Mouse (Mus musculus) heart, adult 2 months (tissue): ENCODE measurements around the gene Nudcd2. TPM values are rescaled to one million over a fixed set of nuclear protein-coding genes. Genes with fewer than 3 reads are reported as not detected.

ENCODE experiments used
- DNase-seq, 2 experiments: peaks; one replicate each; pipeline ENCODE4 v3.0.0; 2021
- H3K27ac ChIP-seq: fragments of 200-600 bp; 2 replicates; pipeline ENCODE4 v1.8.1; 2022
- H3K27me3 ChIP-seq: fragments of 200-500 bp; 2 replicates; pipeline ENCODE4 v1.6.1; 2012; ENCODE audit warnings: mild to moderate bottlenecking, low read length, inconsistent platforms, mixed read lengths; ENCODE audit not compliant: control insufficient read depth, insufficient read depth
- H3K36me3 ChIP-seq: fragments of 200-500 bp; 2 replicates; pipeline ENCODE4 v1.6.1; 2012; ENCODE audit warnings: low read length, inconsistent platforms; ENCODE audit not compliant: control insufficient read depth, insufficient read depth
- H3K4me1 ChIP-seq: fragments of 200-500 bp; 2 replicates; pipeline ENCODE4 v1.6.1; 2011; ENCODE audit warnings: low read length; ENCODE audit not compliant: control insufficient read depth, insufficient read depth
- H3K4me3 ChIP-seq: fragments of 200-600 bp; 2 replicates; pipeline ENCODE4 v1.8.1; 2022
- H3K79me2 ChIP-seq: fragments of 200-500 bp; replicated peaks from 2 replicates; pipeline ENCODE4 v1.6.1; 2012; ENCODE audit warnings: mild to moderate bottlenecking, inconsistent platforms, low read length, moderate library complexity, mixed read lengths; ENCODE audit not compliant: control insufficient read depth, insufficient read depth
- H3K9ac ChIP-seq: fragments of 200-500 bp; 2 replicates; pipeline ENCODE4 v1.6.1; 2012; ENCODE audit warnings: low read depth, mild to moderate bottlenecking, control low read depth, inconsistent platforms, low read length, mixed read lengths
- CTCF ChIP-seq: fragments of 200-600 bp; IDR thresholded peaks from 2 replicates; pipeline ENCODE4 v1.8.1; 2022; ENCODE audit warnings: antibody characterized with exemption, mild to moderate bottlenecking, moderate library complexity
- EP300 ChIP-seq: fragments of 200-500 bp; IDR thresholded peaks from 2 replicates; pipeline ENCODE4 v1.6.1; 2011; ENCODE audit warnings: low read depth, low read length, control low read depth; ENCODE audit not compliant: insufficient read depth
- POLR2A ChIP-seq: fragments of 200-500 bp; IDR thresholded peaks from 2 replicates; pipeline ENCODE4 v1.6.1; 2011; ENCODE audit warnings: mild to moderate bottlenecking, low read depth, low read length, control low read depth; ENCODE audit not compliant: insufficient read depth
- WGBS: fragments of 180-500 bp; shearing (Covaris S2); methylation state at CpG from one replicate; pipeline ENCODE4 v1.1.7; 2018; 5-methylcytosine and 5-hydroxymethylcytosine counted together
- intact Hi-C: fragments of 180-260 bp; cut with DNase I; formaldehyde crosslinking; loops from one replicate; pipeline ENCODE4 v1.15.1; 2025
- polyA plus RNA-seq: library from polyadenylated mRNA; depleted of rRNA; stranded (reverse); fragments of >200 nt; gene quantifications from 2 replicates; pipeline ENCODE4 v1.2.3, GENCODE M21; 2012
- total RNA-seq, 2 experiments: library from RNA; stranded (reverse); gene quantifications; 2 replicates each; pipeline ENCODE4 v1.2.3; 2021

Gene Nudcd2
- total and polyA plus RNA-seq, 3 experiments, result 3.6 to 14.7 (median 14.4) TPM

- TF ChIP-seq CTCF (peak; percentile 91), POLR2A (no peak)
Measured at GRCm38 (mm10) chr11:40763395-40763794, 29.9 kb downstream of the Nudcd2 start.

GRCm38 (mm10) chr11:40764690-40765089 lies 31.2 kb downstream of the Nudcd2 start:
- no peak for DNase-seq
- H3K4me1 ChIP-seq, result no peaks in the 10 kb centered on the region
- 72% methylated on average over 4 of the region's 4 CpGs for WGBS
- H3K27ac ChIP-seq, result no peak overlapping the region
- intact Hi-C loops, result loop anchor here (10.0 kb wide), 1 partner anchor 140 kb away; no protein-coding TSS in a partner anchor
- H3K27me3 ChIP-seq, result no peaks in the 10 kb centered on the region
- no peaks in the 10 kb centered on the region for H3K79me2 ChIP-seq
- H3K9ac ChIP-seq, result no peak overlapping the region
- no peaks in the 10 kb centered on the region for H3K36me3 ChIP-seq
- H3K4me3 ChIP-seq, result no peak overlapping the region
- TF ChIP-seq EP300, result no peak
- no peak for TF ChIP-seq CTCF
- TF ChIP-seq POLR2A, result no peak

More at GRCm38 (mm10) chr11:40763395-40763794, 29.9 kb downstream of the Nudcd2 start:
- no peak for DNase-seq
- H3K9ac ChIP-seq, result no peak overlapping the region
- no peaks in the 10 kb centered on the region for H3K27me3 ChIP-seq
- no peak overlapping the region for H3K27ac ChIP-seq
- H3K4me3 ChIP-seq, result no peak overlapping the region
- intact Hi-C loops, result loop anchor here (10.0 kb wide), 1 partner anchor 139 kb away; no protein-coding TSS in a partner anchor
- WGBS, result 12% methylated on average over 2 of the region's 2 CpGs
- no peaks in the 10 kb centered on the region for H3K4me1 ChIP-seq
- H3K36me3 ChIP-seq, result no peaks in the 10 kb centered on the region
- no peaks in the 10 kb centered on the region for H3K79me2 ChIP-seq

GRCm38 (mm10) chr11:40775315-40776269 lies 42.1 kb downstream of the Nudcd2 start:
- WGBS, result 39% methylated on average over 12 of the region's 12 CpGs
- Histone ChIP-seq H3K79me2 (no peaks in the 10 kb centered on the region), H3K27ac (no peak overlapping the region), H3K4me3 (no peak overlapping the region), H3K36me3 (no peaks in the 10 kb centered on the region), H3K27me3 (no peaks in the 10 kb centered on the region), H3K9ac (peak overlapping the region; percentile 48; the same call in 1 of the 2 replicates), H3K4me1 (no peaks in the 10 kb centered on the region; the same call in 1 of the 2 replicates)
- DNase-seq, result no peak
- peak; percentile 86 for TF ChIP-seq CTCF
- no peak for TF ChIP-seq EP300
- no peak for TF ChIP-seq POLR2A
- intact Hi-C loops, result loop anchor here (5.0 to 10.0 kb wide), 2 partner anchors 89 to 152 kb away; no protein-coding TSS in a partner anchor

GRCm38 (mm10) chr11:40781857-40782256 lies 48.4 kb downstream of the Nudcd2 start:
- Histone ChIP-seq H3K27ac (no peak overlapping the region), H3K9ac (no peak overlapping the region), H3K4me3 (no peak overlapping the region), H3K79me2 (no peaks in the 10 kb centered on the region), H3K36me3 (no peaks in the 10 kb centered on the region), H3K4me1 (no peaks in the 10 kb centered on the region), H3K27me3 (no peaks in the 10 kb centered on the region)
- no peak for DNase-seq
- intact Hi-C loops, result no loop called here
- WGBS, result 43% methylated on average over 2 of the region's 2 CpGs
- TF ChIP-seq POLR2A, result no peak
- no peak for TF ChIP-seq CTCF
- TF ChIP-seq EP300, result no peak

GRCm38 (mm10) chr11:40783346-40783745 lies 49.9 kb downstream of the Nudcd2 start:
- 69% methylated on average over 1 of the region's 1 CpGs for WGBS
- DNase-seq, result no peak
- intact Hi-C loops, result no loop called here
- Histone ChIP-seq H3K4me1 (no peaks in the 10 kb centered on the region), H3K9ac (no peak overlapping the region), H3K36me3 (no peaks in the 10 kb centered on the region), H3K4me3 (no peak overlapping the region), H3K27ac (no peak overlapping the region), H3K27me3 (no peaks in the 10 kb centered on the region), H3K79me2 (no peaks in the 10 kb centered on the region)
- TF ChIP-seq POLR2A (no peak), EP300 (no peak), CTCF (no peak)

GRCm38 (mm10) chr11:40784326-40784725 lies 50.9 kb downstream of the Nudcd2 start:
- WGBS, result 74% methylated on average over 8 of the region's 8 CpGs
- no peak overlapping the region for H3K9ac ChIP-seq
- no peaks in the 10 kb centered on the region for H3K4me1 ChIP-seq
- intact Hi-C loops, result no loop called here
- no peak overlapping the region for H3K27ac ChIP-seq
- H3K4me3 ChIP-seq, result no peak overlapping the region
- no peaks in the 10 kb centered on the region for H3K79me2 ChIP-seq
- no peak for DNase-seq
- no peaks in the 10 kb centered on the region for H3K36me3 ChIP-seq
- H3K27me3 ChIP-seq, result no peaks in the 10 kb centered on the region
- TF ChIP-seq CTCF (no peak), EP300 (no peak), POLR2A (no peak)
